Mouse (Mus musculus) spleen, embryonic (tissue): ENCODE measurements around the gene L1td1.

Experiments
- CTCF ChIA-PET: fragments of 350-600 bp; sonication (Branson Sonifier 250); formaldehyde crosslinking; loops from one replicate; lab custom pipeline; 2022; lab: Charles Lee

The L1td1 gene

DNA sequence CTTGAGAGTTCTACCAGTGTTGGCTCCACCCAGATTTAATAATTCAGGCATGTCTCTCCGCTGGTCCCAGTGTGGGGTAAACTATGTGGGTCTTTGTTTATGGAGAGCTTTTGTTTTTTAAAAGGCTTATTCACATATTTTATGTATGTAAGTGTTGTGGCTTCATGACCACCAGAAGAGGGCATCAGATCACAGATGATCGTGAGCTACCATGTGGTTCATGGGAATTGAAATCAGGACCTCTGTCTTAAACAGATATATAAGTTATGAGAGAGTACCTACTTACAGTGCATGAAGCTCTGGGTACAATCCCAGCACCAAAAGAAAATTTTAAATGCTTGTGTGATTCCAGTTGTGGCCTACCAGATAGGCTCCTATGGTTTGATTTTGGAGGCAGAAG lies 13.2 kb downstream of the L1td1 start:
- CTCF ChIA-PET, result no interaction called here

- CTCF ChIA-PET, result no interaction called here
Measured at GRCm38 (mm10) chr4:98743209-98743905, 16.8 kb downstream of the L1td1 start.

DNA sequence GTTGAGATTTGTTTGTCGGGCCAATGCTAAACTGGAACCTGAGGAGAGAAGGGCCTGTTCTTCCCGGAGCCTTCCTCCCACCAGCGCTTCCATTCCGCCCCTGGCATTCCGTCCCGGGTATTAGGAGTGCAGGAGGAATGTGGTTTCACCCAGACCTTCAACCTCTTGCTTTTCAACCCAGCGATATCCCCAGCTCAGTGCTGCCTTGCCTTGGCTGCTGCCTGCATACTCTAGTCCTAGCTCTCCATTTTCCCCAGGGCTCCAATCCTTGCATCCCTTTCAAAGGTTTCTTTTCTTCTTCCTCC lies 17.3 kb downstream of the L1td1 start:
- CTCF ChIA-PET, result no interaction called here

- CTCF ChIA-PET, result no interaction called here
Measured at GRCm38 (mm10) chr4:98754456-98754855, 27.9 kb downstream of the L1td1 start.

- CTCF ChIA-PET, result no interaction called here
Measured at GRCm38 (mm10) chr4:98756141-98756540, 29.6 kb downstream of the L1td1 start.

- CTCF ChIA-PET, result no interaction called here
Measured at GRCm38 (mm10) chr4:98758012-98758821, 31.7 kb downstream of the L1td1 start.

DNA sequence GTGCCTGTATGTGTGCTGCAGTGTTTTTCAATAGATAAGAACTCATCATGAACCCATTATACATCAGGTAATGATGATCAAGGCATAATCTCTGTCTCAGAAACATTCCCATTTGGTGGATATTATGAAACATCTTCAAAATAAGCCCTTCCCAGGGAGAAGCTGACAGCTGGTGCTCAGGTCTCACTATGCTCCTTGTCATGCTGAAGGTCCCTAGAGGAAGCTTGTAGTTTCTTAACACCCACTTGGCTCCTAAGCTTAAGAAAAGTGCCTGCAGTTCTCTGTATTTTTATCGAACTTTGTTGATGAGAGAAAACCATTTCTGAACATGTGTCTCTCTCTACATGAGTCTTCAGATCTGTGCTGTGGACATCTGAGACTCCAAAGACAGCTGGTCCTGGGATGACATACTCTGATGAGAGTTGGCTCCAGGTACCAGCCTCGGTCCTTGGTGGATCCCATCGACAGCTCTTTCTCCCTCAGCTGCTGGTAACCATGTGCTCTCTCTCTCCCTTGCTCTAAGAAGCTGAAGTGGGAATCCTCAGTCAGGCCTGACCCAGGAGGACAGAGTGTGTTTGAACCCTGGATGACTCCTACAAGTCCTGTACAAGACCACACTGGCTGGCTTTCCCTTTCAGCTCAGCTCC lies 32.5 kb downstream of the L1td1 start:
- CTCF ChIA-PET, result no interaction called here

DNA sequence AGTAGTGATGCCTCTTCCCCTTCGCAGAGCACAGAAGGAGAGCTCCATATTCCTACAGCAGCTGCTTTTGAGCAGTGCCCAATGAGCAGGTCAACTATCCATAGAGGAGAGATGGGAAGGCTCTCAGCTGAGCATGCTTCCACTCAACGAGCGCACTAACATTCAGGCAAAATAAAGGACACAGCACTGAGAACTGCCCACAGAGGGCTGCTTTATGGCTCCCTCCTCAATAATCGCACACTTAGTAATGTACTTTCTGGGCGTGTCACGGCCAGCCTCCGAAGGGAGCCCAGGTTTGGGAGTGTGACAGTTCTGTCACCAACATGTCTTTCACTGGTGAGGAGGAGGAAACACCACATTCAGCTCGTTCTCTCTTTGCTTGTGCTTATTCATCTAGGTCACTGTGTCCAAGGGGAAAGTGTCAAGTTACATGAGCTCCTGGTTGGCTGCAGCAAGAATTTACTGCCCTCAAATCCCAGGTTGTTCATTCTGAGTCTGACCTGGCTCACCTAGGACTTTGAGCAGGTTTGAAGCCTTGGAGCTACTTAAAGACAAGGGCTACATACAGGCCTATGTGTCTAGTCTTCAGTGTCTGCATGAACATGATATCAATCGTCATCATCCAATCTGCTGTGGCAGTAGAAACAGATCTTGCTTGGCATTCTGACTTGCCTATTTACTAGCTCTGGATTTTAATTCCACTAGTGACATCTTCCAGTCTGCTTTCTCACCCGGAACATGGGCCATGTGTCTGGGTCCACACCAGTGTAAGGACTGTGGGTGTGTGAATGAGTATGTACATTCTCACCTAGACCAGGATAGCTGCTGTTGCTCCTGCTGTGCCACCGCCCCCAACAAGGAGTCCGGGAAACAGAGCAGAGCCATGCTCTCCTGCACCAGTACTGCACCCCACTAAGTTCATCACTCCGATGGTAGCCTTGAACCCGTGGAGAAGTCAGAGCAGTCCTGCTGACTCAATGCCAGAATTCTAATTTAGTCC lies 40.9 kb downstream of the L1td1 start:
- CTCF ChIA-PET, result no interaction called here

GRCm38 (mm10) chr4:98773785-98774184 lies 47.3 kb downstream of the L1td1 start:
- CTCF ChIA-PET, result no interaction called here

DNA sequence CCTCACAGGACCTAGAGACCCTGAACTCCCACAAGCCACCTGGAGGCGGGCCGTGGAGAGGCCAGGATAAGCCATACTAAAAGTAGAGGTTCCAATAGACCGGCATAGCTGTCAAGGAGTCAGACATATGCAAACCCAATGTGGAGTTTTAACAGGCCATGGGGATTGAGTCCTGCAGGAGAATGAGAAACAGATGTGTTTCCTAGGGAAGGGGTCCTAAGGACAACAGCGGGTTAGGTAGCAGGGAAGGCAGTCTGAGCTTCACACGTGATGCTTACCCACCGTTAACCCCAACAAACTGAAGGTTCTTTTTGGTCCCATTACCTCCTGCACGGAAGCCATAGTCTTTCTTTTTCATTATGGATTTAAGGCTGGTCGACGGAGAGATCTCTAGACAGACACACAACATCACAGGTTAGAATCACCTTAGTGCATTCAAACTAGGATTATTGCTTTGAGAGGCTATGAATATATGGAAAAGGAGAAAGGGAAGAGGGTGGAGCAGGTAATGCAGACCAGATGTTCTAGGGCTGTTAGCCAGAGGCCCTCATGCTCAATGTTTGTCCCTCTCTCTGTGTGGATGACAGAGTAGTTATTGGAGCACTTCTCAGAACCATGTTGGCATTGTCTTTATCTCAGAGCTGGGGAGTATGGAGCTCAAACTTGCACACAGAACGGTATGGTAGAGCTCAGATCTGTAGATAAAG lies 50.3 kb downstream of the L1td1 start:
- CTCF ChIA-PET, result no interaction called here

DNA sequence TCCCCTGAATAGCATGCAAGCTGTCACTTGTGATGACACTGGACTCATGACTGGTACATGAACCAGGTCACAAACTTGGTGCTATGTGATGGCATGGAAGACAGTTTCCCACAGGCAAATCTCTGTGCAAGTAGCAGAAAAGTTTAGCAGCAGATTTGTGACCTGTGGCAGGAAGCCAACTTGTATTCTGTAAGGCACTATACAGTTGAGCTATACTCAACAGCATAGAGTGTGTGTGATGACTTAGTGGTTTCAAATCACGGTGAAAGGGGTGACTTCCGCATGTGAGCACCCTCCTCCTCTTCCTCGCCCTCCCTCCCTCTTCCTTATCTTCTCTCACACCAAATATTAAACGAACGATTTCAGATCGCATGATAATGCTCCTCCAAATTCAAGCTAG lies 50.9 kb downstream of the L1td1 start:
- CTCF ChIA-PET, result no interaction called here

DNA sequence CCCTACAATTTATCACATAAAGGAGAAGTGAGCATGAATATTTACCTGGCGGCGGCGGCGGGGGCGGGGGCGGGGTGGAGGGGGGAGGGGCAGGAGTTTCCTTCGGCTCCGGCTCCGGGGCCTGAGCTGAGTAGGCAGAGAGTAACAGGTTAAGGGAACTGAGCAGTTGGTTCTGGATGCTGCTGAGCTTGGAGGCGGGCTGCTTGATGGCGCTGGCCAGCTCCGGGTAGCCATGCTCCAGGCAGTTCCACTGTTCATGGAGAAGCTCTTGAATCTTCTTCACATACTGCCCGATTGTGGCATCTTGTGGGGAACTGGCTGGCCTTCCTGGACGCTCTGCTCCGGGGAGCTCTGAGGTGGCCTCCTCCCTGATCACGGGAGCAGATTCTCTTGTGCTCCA lies 51.7 kb downstream of the L1td1 start:
- CTCF ChIA-PET, result no interaction called here

DNA sequence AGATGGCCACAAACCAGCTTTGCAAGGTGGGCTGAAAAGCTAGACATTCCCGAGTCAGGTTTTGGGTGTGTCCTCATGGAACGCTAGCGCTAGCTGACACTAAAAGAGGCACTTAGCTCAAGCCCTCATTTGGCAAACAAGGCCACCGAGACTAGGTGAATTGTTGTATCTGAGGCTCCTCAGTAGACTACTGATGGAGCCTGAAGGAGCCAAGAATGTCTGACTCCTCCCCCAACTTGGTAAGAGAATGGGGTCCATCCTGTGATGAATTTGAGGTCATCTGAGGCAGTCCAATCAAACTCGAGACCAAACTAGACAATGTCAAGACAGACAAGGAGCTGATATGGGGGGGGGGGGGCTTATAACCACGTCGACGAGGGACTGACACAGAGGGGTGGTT lies 59.3 kb downstream of the L1td1 start:
- CTCF ChIA-PET, result interaction anchor here (0.7 kb wide), 1 partner anchor 917 kb away, joined by 4 read pairs; no protein-coding TSS in a partner anchor

GRCm38 (mm10) chr4:98786281-98786680 lies 59.7 kb downstream of the L1td1 start:
- CTCF ChIA-PET, result no interaction called here
